Mouse (Mus musculus): ENCODE measurements around the gene Prg2.

Gene Prg2

DNA sequence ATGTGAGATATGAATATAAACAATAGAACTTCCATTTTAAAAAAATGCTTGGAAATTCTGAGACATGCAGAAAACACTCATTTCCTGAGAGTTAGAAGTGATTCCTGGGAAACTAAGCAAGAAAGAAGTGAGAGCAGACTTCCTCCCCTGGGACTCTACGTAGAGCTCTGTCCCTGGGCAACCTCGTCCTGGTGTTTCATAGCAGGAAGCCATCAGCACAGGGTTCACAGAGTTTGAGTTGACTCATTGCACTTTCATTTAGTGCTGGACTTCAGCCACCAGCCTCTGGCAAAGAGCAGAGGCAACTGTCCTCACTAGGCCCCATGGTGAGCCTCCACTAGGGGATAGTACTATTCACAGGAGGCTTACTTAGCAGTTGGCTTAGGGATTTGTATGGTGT, 19.0 kb upstream of the Prg2 start:
- no peak for DNase-seq (ENCODE audit: extremely low read depth, low read depth)

DNA sequence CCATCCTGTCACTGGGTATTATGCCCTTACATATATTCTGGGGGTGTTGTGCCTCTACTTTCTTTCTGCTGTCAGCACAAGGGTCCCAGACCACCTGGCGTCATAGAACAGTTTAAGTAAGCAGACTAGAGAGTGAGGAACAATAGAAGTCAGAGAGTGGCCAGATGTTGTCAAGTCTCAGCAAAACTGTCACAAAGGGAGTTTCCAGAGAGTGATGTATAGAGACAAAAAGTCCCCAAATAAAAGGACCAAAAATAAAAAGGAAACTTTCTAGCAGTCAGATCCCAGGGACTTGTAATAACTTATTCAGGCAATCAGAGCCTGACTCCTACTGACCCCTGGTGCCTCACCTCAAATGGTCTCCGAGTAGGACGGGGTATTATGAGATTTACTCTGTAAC, 18.4 kb upstream of the Prg2 start:
- DNase-seq (ENCODE audit: extremely low read depth, low read depth) = no peak

DNA sequence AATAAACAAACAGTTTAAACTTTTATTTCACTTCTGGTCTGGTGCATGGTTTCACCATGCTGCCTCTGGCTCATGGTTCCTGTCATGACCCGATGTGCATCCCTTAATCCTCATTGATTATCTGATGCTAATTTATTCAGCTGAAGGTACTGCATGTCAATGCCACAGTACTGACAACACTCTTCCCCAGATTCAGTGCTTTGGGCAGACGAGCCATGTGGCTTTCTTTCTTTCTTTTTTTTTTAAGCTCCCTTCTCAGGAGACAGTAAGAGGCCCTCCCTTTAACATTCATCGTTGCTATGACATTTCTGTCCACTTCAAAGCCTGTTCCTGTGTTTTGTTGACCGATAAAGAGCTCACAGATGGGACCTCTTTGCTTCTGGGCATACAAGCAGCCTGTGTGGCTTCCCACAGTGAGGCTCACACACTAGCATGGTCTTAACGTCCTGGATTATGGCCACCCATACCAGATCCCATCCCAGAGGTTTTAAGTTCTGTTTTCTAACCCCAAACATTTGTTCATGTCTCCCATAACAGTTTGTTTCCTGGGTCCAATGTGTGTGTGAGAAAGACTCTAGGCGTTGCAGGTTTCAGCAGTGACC, 17.3 kb upstream of the Prg2 start:
- no peak for DNase-seq (ENCODE audit: extremely low read depth, low read depth)

DNA sequence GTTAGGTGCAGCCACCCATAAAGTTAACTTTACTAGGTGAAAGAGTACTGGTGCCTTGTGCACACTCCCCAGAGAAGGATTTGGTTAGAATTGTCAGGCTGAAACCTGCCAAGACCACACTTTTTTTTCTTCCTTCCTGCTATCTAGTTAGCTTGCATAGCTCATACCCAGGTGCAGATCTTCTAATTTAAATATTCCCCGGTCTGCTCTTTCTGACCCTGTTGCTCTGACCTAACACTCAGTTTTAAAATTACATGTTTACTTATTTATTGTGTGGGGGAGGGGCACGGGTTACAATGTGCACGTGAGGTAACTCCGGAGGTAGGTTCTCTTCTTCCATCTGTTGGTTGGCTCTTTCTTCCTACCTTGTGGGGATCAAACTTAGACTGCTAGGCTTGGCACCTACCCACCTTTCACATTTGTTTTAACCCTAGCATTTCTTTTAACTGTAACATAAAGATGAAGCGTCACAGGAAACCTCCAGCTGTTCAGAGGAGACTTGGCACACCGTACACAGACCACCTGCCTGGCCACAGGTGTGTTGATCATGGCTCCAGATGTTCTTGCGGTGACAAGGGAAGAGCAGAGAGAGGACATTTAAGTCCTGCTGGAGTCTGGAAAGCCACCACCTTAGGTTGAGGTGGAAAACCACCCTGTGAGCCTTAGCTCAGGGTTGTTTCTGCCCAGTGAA, 16.0 kb upstream of the Prg2 start:
- DNase-seq (ENCODE audit: extremely low read depth, low read depth) = no peak

DNA sequence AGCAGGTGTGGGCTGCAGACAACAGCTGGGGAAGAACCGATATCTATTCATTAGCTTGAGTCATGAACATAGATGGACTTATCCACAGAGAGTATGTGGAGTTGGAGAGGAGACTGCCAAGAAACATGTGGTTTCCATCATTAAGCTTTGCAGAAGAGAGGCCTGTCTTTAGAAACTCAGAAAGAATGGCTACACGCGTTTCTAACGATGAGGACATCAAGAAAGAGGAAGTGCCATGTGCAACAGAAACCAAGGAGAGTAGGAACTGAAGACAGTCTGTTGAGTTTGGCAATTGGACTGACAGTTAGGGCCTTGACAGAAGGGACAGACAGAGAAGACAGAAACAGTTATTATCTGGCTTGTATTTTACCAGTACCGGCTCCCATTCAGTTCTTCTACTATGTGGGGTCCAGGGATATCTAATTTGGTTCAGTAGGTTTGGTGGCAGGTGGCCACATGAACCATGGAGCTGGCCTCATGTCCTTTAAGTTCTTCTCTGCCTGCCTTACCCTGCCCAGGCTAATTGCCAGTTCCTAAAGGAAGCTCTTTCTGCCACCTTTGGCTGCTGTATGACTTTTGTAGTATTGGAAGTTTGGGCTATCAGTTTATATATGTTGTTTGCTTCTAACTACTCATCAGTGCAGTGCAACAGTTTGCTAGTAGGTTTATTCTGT, 12.8 kb upstream of the Prg2 start:
- DNase-seq (ENCODE audit: extremely low read depth, low read depth) = peak; percentile 73

DNA sequence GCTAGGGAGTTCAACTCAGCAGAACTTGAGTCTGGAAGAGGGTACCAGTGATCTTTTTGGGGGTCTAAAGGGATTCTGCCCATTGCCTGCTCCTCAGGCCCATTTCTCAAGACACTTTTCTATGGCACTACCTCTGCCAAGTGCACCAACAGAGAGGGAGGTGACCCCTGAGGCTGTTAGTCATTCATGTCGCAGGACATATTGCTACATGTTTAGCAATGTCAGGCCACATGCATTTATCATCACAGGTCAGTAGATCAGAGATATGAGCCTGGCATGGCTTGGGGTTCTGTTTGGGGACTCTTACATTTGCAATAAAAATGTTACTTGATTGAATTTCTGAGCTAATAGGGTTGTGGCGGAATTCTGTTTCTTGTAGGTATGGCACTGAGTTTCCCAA, 4.7 kb upstream of the Prg2 start:
- no peak for DNase-seq (ENCODE audit: extremely low read depth, low read depth)

DNA sequence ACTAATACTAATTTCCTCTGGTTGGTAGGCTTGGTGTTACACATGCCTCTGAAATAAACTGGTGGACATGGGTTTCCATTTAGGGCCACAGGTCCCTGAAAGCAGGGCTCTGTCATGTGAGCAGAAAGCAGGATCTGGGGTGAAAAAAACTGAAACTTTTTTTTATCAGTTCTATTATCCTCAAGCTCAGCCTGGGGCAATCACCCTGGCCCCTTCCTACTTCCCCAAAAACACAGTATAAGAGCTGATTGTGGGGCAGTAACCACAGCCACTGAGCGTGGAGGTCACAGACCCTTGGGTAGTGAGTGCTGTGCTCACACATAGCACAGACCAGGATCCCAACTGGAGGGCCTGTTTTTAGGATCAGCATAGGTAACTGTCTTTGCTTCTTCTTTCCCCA, 7.7 kb downstream of the Prg2 start, which contains the start of gene Prg3:
TSS of gene Prg3 (plus strand) at position 286 of the 400 bp plus-strand sequence.
- peak; percentile 30 for DNase-seq (ENCODE audit: extremely low read depth, low read depth)

DNA sequence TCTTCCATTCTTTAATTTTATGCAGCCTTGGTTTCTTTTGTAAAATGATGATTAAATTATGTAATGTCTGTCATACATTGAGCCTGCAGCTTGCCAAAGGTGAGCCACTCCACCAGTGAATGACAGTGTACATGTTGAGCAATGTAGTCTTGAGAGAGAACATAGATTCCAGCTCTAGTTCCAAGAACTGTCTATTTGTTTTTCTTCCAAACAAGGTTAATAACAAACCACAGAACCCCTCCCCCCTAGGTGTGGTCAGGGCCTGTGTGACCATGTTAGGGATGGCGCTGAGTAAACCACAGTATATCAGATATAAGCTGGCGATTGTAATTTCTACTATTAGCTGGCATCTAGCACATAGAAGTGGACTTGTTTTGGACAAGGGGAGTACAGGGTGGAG, 16.1 kb downstream of the Prg2 start:
- no peak for DNase-seq (ENCODE audit: extremely low read depth, low read depth)

DNA sequence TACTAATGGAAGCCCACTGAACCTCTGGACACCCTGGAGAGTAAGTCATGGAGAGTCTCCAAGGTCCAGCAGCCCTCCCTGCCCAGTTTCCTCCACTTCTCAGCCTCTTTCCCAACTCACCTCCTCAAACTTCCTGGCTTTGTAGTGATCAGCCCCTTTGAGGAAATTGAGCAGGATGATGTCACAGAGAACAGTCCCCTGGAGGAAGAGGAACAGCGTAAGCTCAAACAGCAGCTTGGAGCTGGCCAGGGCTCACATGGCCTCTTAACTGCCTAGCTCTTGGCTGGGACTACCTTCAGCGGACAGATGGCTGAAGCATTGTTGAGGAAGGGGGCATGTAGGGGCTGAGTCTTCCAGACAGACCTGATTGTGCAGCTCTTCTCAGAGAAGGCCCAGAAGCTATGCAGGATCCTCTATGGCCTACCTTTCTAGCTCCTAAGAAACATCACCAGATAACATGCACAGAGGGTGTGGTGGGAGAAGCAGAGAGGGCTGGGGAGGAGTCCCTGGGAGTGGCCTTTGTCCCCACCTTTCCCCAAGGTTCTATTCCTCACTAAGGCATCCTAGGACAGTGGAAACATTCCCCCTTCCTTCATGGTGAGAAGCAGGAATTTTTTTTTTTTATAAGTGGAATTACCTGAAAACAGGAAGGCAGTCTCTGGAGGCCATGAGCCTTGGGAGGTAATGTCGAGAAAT, 19.4 kb downstream of the Prg2 start:
- no peak for DNase-seq (ENCODE audit: extremely low read depth, low read depth)

DNA sequence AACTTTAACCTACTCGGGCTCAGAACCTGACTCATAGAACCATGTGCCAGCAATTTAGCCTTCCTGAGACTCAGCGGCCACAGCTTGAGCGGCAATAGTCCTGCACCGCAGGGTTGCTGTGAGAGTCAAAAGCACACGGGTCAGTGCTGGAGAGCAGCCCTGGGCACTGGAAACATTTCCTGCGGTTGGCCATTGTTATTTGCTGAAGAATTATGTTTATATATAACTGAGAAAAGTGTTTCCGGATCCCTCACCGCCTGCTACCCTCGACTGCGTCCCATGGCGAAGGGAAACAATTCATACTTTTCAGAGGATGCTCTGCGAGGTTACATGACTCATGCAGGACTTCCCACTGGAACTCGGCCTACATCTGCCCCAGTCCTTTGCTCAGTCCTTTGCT, 21.2 kb downstream of the Prg2 start:
- no peak for DNase-seq (ENCODE audit: extremely low read depth, low read depth)

DNA sequence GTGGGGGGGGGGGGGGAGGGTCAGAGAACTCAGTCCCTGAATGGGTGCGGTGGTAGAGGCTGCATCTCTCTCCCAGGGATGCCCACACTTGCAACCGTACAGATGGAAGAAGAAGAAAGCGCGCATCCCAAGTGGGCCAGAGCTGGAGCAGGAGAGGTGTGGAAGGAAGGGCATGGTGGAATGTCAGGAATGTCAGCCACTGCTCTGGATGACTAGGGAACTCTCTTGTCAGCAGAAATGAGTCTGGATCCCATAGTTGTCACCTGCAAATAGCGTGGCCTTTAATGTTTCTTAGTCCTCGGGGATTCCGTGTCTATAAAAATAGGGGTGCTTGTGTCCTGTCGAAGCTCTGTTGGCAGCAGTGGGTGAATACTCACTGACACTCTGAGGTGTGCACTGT, 22.3 kb downstream of the Prg2 start:
- no peak for DNase-seq (ENCODE audit: extremely low read depth, low read depth)

DNA sequence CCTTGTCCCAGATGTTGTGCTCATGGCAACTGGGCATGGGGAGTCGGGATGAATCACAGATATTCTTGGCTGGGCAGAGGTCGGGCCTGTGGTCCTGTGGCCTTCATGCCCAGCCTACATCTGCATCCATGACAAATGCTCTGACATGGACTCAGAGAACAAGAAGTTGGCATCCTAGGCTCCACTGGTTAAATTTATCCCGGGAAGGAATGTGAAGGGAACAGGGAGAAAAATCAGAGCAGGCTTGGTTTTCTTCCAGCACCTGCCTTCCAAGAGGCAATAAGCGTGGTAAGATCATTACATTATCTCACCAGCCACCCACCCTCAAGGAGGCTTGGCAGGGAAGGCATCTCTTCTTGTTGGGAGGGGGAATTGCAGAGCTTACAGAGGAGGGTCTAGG, 24.1 kb downstream of the Prg2 start:
- DNase-seq (ENCODE audit: extremely low read depth, low read depth) = no peak

DNA sequence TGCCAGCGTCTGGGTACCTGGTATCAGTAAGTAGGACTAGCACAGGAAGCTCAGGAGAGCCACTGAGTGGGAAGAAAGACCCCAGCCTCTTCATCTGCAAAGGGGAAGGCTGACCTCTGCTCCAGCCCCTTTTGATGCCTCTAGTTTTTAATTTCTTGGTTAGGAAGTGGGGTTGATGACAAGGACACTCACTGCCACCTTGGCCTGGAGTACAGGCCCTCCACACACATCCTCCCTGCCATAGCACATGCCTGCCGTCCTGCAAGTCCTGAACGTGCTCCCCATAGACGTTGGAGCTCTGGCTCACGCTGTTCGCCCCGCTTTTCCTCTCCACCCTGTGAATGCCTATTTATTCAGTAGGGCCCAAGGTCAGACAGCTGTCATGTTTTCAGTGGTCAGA, 26.3 kb downstream of the Prg2 start:
- no peak for DNase-seq (ENCODE audit: extremely low read depth, low read depth)

DNA sequence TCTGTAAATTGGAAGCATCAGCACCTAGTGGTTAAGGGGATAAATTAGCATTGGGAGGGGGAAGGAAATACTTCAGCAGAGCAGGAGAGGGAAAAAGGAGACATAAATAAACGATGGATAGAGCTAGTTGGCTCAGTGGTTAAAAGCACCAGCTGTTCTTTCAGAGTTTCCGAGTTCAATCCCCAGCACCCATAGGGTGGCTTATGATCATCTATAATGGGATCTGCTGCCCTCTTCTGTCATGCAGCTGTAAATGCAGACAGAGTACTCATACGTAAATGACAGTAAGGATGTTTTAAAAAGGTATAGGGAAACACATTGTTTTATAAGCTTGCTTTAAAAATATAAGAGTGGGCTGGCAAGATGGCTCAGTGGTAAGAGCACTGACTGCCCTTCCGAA, 27.5 kb downstream of the Prg2 start:
- DNase-seq (ENCODE audit: extremely low read depth, low read depth) = peak; percentile 43

DNA sequence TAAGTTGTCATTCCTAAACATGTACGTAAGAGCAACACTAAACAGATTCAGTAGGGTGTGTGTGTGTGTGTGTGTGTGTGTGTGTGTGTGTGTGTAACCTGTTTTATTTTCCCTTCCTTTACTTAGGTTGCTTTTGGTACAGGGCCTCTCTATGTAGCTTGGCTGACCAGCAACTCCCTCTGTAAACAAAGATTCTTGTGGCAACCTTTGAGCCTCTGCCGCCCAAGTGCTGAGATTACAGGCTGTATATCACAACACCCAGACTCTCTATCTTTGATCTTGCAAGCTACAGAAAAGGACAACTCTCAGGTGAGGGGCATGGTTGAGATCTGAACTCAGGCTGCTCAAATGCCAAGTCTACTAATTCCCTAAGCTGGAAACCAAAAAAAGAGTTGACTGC, 29.0 kb downstream of the Prg2 start:
- DNase-seq (ENCODE audit: extremely low read depth, low read depth) = no peak

DNA sequence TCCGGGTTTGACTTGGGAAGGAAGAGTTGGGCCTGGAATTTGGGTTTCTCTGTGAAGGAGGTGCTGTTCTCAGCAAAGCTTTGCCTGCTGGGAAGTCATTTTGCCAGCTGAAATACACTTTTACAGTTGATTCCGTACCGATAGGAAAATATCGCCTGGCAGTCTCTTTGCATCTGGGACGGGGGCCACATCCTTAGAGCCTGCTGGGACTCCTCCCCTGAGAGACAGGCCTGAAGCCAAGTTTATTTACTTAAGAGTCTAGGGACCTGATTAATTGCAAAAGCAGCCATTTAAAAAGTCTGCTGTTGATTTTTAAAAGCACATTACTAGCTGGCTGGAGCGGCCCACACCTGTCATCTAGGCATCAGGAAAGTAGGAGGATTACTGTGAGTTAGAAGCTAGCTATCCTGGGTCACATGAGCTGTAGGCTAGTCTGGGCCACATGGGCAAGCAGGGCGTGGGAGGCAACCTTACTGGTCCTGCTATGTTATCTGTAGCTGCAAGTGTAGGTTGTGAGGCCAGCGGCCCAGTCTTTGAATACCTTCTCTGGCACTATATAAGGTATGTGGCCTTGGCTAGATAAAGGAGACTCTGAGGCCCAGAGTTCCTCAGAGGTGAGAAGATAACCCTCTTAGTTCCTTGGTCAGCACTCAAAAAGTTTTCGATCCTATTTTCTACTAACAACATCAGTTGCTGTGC, 31.8 kb downstream of the Prg2 start:
- no peak for DNase-seq (ENCODE audit: extremely low read depth, low read depth)

DNA sequence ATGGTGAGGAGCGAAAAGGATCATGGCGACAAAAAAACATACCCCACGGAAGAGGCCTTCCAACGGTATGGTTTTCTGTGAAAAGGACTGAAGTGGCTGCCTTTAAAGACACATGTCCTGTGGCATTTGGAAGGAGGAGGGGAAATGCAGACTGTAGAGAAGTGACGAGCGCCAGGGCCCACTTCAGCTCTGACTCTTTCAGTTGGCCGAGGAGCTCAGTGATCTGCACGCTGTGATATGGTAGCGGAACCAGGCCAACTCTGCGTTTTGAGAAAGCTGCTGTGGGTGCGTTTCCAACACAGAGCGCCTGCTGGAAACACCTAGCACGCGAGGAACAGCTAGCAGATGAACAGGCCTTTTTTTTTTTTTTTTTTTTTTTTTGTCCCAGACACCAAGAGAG, 32.4 kb downstream of the Prg2 start:
- no peak for DNase-seq (ENCODE audit: extremely low read depth, low read depth)

DNA sequence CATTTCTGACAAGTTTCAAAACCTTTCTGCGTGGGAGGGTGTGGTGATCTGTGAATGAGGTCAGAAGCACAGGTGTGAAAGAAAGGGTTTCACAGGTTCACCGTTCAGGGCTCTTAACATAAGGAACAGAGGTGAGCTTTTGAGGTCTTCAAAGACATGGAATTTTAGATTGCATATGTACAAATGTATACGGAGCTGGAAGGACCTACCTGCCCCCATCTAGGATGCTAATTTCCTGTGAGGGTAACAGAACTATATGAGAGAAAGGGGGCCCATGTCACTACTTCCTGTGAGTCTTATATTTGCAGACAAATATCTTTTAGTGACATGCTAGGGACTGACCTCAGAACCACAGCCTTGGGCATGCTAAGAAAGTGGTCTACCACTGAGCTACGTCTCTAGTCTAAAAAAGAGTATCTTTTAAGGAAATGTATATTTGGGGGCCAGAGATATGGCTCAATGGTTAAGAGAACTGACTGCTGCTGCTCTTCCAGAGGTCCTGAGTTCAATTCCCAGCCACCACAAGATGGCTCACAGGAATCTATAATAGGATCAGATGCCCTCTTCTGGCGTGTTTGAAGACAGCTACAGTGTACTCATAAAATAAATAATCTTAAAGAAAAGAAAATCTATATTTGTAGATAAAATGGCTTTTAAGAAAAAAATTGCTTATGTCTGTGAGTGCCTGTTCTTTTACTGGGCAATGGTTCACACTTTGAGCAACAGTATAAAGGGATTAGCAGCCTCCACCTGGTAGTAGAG, 33.7 kb downstream of the Prg2 start:
- DNase-seq (ENCODE audit: extremely low read depth, low read depth) = no peak

DNA sequence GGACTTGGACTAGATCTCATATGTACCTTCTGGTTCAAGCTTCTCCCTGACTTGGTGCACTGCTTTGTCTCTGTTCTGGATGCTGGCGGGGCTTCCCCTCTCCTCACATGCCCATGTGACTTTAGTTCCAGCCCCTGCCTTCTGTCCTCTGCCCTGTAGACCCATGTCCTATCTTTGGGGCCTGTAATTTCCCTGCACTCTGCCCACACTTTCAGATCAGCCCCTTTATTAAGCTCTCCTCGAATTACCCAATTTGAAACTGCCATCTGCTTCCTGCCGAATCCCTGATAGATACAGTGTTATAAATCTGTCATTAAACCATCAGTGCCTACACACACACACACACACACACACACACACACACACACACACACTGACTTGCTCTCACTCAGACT, 34.3 kb downstream of the Prg2 start:
- DNase-seq (ENCODE audit: extremely low read depth, low read depth) = no peak

DNA sequence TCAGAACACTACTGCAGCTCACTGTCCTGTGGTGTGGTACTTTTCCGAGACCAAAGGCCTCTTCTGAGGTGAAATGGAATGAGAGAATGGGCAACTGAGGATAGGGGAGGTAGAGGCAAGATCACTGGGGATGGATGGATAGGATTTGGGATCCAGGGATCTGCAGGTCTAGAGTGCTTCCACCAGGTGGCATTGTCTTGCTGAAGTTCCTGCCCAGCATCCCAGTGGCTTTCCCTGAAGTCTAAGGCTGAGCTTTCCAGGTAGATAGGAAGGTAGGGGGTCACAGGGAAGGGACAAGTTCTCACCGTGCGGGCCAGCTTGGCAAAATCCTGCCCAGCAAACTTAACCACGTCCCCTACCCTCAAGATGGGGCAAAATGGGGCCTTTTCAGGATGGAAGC, 41.8 kb downstream of the Prg2 start:
- no peak for DNase-seq (ENCODE audit: extremely low read depth, low read depth)

DNA sequence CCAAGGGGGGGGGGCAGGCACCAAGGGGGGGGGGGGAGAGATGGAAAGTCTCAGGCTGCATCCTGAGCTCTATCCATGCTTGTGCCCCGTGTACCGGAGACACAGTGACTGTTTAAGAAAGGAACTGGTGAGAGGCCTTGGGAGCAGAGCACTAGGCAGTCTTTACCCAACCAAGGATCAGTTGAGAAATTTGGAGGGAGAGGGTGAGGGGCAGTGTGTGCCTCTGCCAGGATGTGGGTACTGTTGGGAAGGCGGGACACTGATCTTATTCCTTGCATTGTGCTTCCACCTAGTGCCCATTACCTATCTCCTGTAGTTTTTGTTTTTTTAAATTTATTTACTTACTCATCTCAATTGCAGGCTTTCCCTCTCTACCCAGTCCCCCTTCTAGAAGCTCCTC, 45.9 kb downstream of the Prg2 start:
- DNase-seq (ENCODE audit: extremely low read depth, low read depth) = no peak
